Mouse (Mus musculus): ENCODE results near the gene Haus5.

DNA sequence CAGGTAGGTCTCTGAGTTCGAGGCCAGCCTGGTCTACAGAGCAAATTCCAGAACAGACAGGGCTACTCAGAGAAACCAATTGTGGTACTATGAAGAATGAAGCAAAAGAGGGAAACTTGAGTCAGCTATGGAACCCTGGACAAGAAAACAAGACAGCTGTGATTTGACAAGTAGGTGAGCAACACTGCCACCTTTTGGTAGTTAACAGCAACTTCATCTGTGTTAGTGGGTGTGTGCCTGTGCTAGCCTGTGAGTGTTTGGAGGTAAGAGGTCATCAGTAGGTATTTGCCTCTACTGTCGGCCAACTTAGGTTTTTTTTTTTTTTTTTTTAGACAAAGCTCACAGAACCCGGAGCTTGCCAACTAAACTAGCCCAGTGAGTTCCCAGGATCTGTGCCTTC, 4.4 kb upstream of the Haus5 start:
- TF ChIP-seq EP300 (IDR thresholded peaks at IDR 0.05; ENCODE audit: insufficient read depth, low read depth, low read length) (no peak), POLR2A (IDR thresholded peaks at IDR 0.05; ENCODE audit: insufficient read depth, low read length) (no peak)

Data from ES-Bruce4 (cell line).